Mouse (Mus musculus) liver, embryonic 15.5 days (tissue): ENCODE measurements around the gene Tlx2. TPM values are rescaled to one million over a fixed set of nuclear protein-coding genes. Genes with fewer than 3 reads are reported as not detected.

Experiments used
- ATAC-seq: fragments of 200-750 bp; cut with Nextera tagmentation; 2 replicates; pipeline ENCODE4 v1.8.0; 2017; ENCODE audit warnings: moderate number of reproducible peaks, mild to moderate bottlenecking, moderate library complexity; ENCODE audit not compliant: insufficient read depth
- H3K27ac ChIP-seq: fragments of 300-500 bp; sonication (generic); replicated peaks from 2 replicates; pipeline ENCODE4 v1.5.1; 2015; ENCODE audit warnings: mild to moderate bottlenecking, inconsistent platforms
- H3K27me3 ChIP-seq: fragments of 300-500 bp; sonication (generic); 2 replicates; pipeline ENCODE4 v1.6.1; 2015; ENCODE audit warnings: mild to moderate bottlenecking, inconsistent platforms
- H3K36me3 ChIP-seq: fragments of 300-500 bp; sonication (generic); replicated peaks from 2 replicates; pipeline ENCODE4 v1.6.1; 2015; ENCODE audit warnings: moderate library complexity, mild to moderate bottlenecking, inconsistent platforms
- H3K4me1 ChIP-seq: fragments of 300-500 bp; sonication (generic); replicated peaks from 2 replicates; pipeline ENCODE4 v1.6.1; 2015; ENCODE audit warnings: inconsistent platforms
- H3K4me2 ChIP-seq: fragments of 300-500 bp; sonication (generic); 2 replicates; pipeline ENCODE4 v1.6.1; 2015; ENCODE audit warnings: moderate library complexity, mild to moderate bottlenecking, inconsistent platforms
- H3K4me3 ChIP-seq: fragments of 300-500 bp; sonication (generic); replicated peaks from 2 replicates; pipeline ENCODE4 v1.5.1; 2015; ENCODE audit warnings: mild to moderate bottlenecking, inconsistent platforms
- H3K9ac ChIP-seq: fragments of 300-500 bp; sonication (generic); 2 replicates; pipeline ENCODE4 v1.6.1; 2015; ENCODE audit warnings: moderate library complexity, mild to moderate bottlenecking, inconsistent platforms
- H3K9me3 ChIP-seq: fragments of 300-500 bp; sonication (generic); replicated peaks from 2 replicates; pipeline ENCODE4 v1.6.1; 2016; ENCODE audit warnings: inconsistent platforms
- WGBS: fragments of 180-500 bp; shearing (Covaris S2); methylation state at CpG from one replicate; pipeline ENCODE4 v1.1.7; 2015; ENCODE audit warnings: mixed read lengths; ENCODE audit not compliant: insufficient replicate concordance; 5-methylcytosine and 5-hydroxymethylcytosine counted together
- polyA plus RNA-seq: library from polyadenylated mRNA; unstranded; fragments of >200 nt; fragmentation: Nextera tagmentation; extraction: Ambion mirVana; gene quantifications from 2 replicates; pipeline ENCODE4 v1.2.1, GENCODE M21; 2015

Tlx2 gene
- polyA plus RNA-seq, 1 experiment from 2014 or later: not detected

GRCm38 (mm10) chr6:83054074-83054851 is 15.8 kb downstream of the Tlx2 start, which contains the start of gene Aup1:
Gene Aup1, plus strand, starts transcription at chr6:83054521.
- Histone ChIP-seq H3K4me2 (peak within 1 kb of the TSS; percentile 91), H3K9me3 (no peaks in the 10 kb centered on the region), H3K27me3 (peaks cover under 1% of the 10 kb centered on the region; the same call in 1 of the 2 replicates), H3K9ac (peak within 1 kb of the TSS; percentile 95), H3K4me3 (peak within 1 kb of the TSS; percentile 77), H3K36me3 (peaks cover 50% of the 10 kb centered on the region), H3K4me1 (peaks cover 76% of the 10 kb centered on the region), H3K27ac (peak within 1 kb of the TSS; percentile 94)
- WGBS: under 1% methylated on average over 64 of the region's 64 CpGs
- ATAC-seq: peak; percentile 95

- peak overlapping the region; percentile 95 for H3K9ac ChIP-seq
- peaks cover 47% of the 10 kb centered on the region for H3K36me3 ChIP-seq
- peaks cover 70% of the 10 kb centered on the region for H3K4me1 ChIP-seq
- ATAC-seq: no peak
- no peaks in the 10 kb centered on the region for H3K9me3 ChIP-seq
- peak overlapping the region; percentile 91 for H3K4me2 ChIP-seq
- peak overlapping the region; percentile 94 for H3K27ac ChIP-seq
- no peaks in the 10 kb centered on the region for H3K27me3 ChIP-seq
- H3K4me3 ChIP-seq: peak overlapping the region; percentile 77
- WGBS: 2% methylated on average over 26 of the region's 26 CpGs
These were observed 16.7 kb downstream of the Tlx2 start for GRCm38 (mm10) chr6:83053136-83053960.

GRCm38 (mm10) chr6:83049367-83049766 is 20.7 kb downstream of the Tlx2 start:
- Histone ChIP-seq H3K27ac (peak overlapping the region; percentile 33; the same call in 1 of the 2 replicates), H3K9ac (no peak overlapping the region), H3K4me2 (no peak overlapping the region), H3K4me1 (peaks cover 48% of the 10 kb centered on the region), H3K36me3 (peaks cover 20% of the 10 kb centered on the region), H3K9me3 (no peaks in the 10 kb centered on the region), H3K27me3 (no peaks in the 10 kb centered on the region), H3K4me3 (no peak overlapping the region)
- ATAC-seq: no peak
- WGBS: 72% methylated on average over 10 of the region's 10 CpGs

GRCm38 (mm10) chr6:83044742-83045141 is 25.4 kb downstream of the Tlx2 start:
- Histone ChIP-seq H3K36me3 (no peaks in the 10 kb centered on the region), H3K27ac (no peak overlapping the region), H3K4me3 (no peak overlapping the region), H3K9me3 (no peaks in the 10 kb centered on the region), H3K9ac (no peak overlapping the region), H3K4me2 (no peak overlapping the region), H3K4me1 (peaks cover 28% of the 10 kb centered on the region), H3K27me3 (no peaks in the 10 kb centered on the region)
- 57% methylated on average over 9 of the region's 9 CpGs for WGBS
- peak; percentile 27; the same call in 1 of the 2 replicates for ATAC-seq

GRCm38 (mm10) chr6:83043993-83044392 is 26.1 kb downstream of the Tlx2 start:
- Histone ChIP-seq H3K4me1 (peaks cover 31% of the 10 kb centered on the region), H3K9me3 (no peaks in the 10 kb centered on the region), H3K4me2 (no peak overlapping the region), H3K36me3 (no peaks in the 10 kb centered on the region), H3K27me3 (no peaks in the 10 kb centered on the region), H3K9ac (no peak overlapping the region), H3K27ac (no peak overlapping the region), H3K4me3 (no peak overlapping the region)
- no peak for ATAC-seq
- 72% methylated on average over 5 of the region's 5 CpGs for WGBS

GRCm38 (mm10) chr6:83043561-83043960 is 26.5 kb downstream of the Tlx2 start:
- H3K4me3 ChIP-seq: no peak overlapping the region
- H3K36me3 ChIP-seq: no peaks in the 10 kb centered on the region
- no peak overlapping the region for H3K4me2 ChIP-seq
- peaks cover 35% of the 10 kb centered on the region for H3K4me1 ChIP-seq
- no peaks in the 10 kb centered on the region for H3K9me3 ChIP-seq
- WGBS: 65% methylated on average over 6 of the region's 6 CpGs
- H3K27me3 ChIP-seq: no peaks in the 10 kb centered on the region
- ATAC-seq: no peak
- H3K9ac ChIP-seq: no peak overlapping the region
- H3K27ac ChIP-seq: no peak overlapping the region

GRCm38 (mm10) chr6:83040601-83041000 is 29.5 kb downstream of the Tlx2 start:
- no peaks in the 10 kb centered on the region for H3K36me3 ChIP-seq
- peak overlapping the region; percentile 49 for H3K27ac ChIP-seq

GRCm38 (mm10) chr6:83038496-83039012 is 31.5 kb downstream of the Tlx2 start:
- peak overlapping the region; percentile 96 for H3K27ac ChIP-seq
- WGBS: 12% methylated on average over 24 of the region's 24 CpGs

More at GRCm38 (mm10) chr6:83040601-83041000, 29.5 kb downstream of the Tlx2 start:
- peaks cover 8% of the 10 kb centered on the region; the same call in 1 of the 2 replicates for H3K27me3 ChIP-seq
- peaks cover 31% of the 10 kb centered on the region for H3K4me1 ChIP-seq
- no peak overlapping the region for H3K9ac ChIP-seq
- 75% methylated on average over 5 of the region's 5 CpGs for WGBS
- no peak overlapping the region for H3K4me3 ChIP-seq
- no peak for ATAC-seq
- H3K9me3 ChIP-seq: no peaks in the 10 kb centered on the region
- no peak overlapping the region for H3K4me2 ChIP-seq

GRCm38 (mm10) chr6:83037188-83037587 is 32.9 kb downstream of the Tlx2 start:
- no peak overlapping the region for H3K9ac ChIP-seq
- H3K27me3 ChIP-seq: peaks cover 29% of the 10 kb centered on the region
- no peak for ATAC-seq
- no peaks in the 10 kb centered on the region for H3K9me3 ChIP-seq
- peaks cover 58% of the 10 kb centered on the region for H3K4me1 ChIP-seq
- H3K27ac ChIP-seq: no peak overlapping the region
- H3K4me3 ChIP-seq: no peak overlapping the region
- peaks cover under 1% of the 10 kb centered on the region; the same call in 1 of the 2 replicates for H3K36me3 ChIP-seq
- 84% methylated on average over 8 of the region's 8 CpGs for WGBS
- H3K4me2 ChIP-seq: no peak overlapping the region

More at GRCm38 (mm10) chr6:83038496-83039012, 31.5 kb downstream of the Tlx2 start:
- Histone ChIP-seq H3K27me3 (peaks cover 25% of the 10 kb centered on the region), H3K4me2 (peak overlapping the region; percentile 67), H3K4me3 (peak overlapping the region; percentile 39), H3K9ac (peak overlapping the region; percentile 49), H3K4me1 (peaks cover 48% of the 10 kb centered on the region), H3K36me3 (no peaks in the 10 kb centered on the region), H3K9me3 (no peaks in the 10 kb centered on the region)
- peak; percentile 99 for ATAC-seq

- no peak for ATAC-seq
- WGBS: 58% methylated on average over 5 of the region's 5 CpGs
- H3K27ac ChIP-seq: no peak overlapping the region
These were observed 35.5 kb downstream of the Tlx2 start for GRCm38 (mm10) chr6:83034463-83035055.

More at GRCm38 (mm10) chr6:83034463-83035055, 35.5 kb downstream of the Tlx2 start:
- Histone ChIP-seq H3K4me2 (peak overlapping the region; percentile 83), H3K9me3 (no peaks in the 10 kb centered on the region), H3K36me3 (peaks cover 27% of the 10 kb centered on the region), H3K4me3 (peak overlapping the region; percentile 87), H3K4me1 (peaks cover 70% of the 10 kb centered on the region), H3K9ac (no peak overlapping the region), H3K27me3 (peaks cover 40% of the 10 kb centered on the region)
